Mouse (Mus musculus) kidney, embryonic 15.5 days (tissue): ENCODE results near the gene Lmbrd1. TPM values are rescaled to one million over a fixed set of nuclear protein-coding genes. Genes with fewer than 3 reads are reported as not detected.

Experiments used
- polyA plus RNA-seq: library from polyadenylated mRNA; unstranded; fragments of >200 nt; fragmentation: Nextera tagmentation; extraction: Ambion mirVana; gene quantifications from 2 replicates; pipeline ENCODE4 v1.2.1, GENCODE M21; 2015

Gene Lmbrd1
- polyA plus RNA-seq, 1 experiment from 2014 or later: 31.8 TPM

Other genes starting within 250 kb of the Lmbrd1 start
- 0.26 and 0.30 TPM in 2 replicates for gene Col19a1, start 91.2 kb upstream of the Lmbrd1 start, polyA plus RNA-seq